Mouse (Mus musculus) kidney, adult 2 months (tissue): ENCODE measurements at regions not wholly inside any gene's neighbourhood (a gene's known extent, or its start where the extent isn't known, plus 50 kb on each side); places are given as distances from the start of the nearest gene placed in this dataset.

Experiments used
- DNase-seq: peaks from one replicate; pipeline ENCODE4 v3.0.0; 2021
- H3K27ac ChIP-seq: fragments of 200-500 bp; 2 replicates; pipeline ENCODE4 v1.5.1; 2012; ENCODE audit warnings: low read depth, low read length, control low read depth, inconsistent platforms; ENCODE audit not compliant: insufficient read depth
- H3K27me3 ChIP-seq: fragments of 200-500 bp; replicated peaks from 2 replicates; pipeline ENCODE4 v1.6.1; 2012; ENCODE audit warnings: mild to moderate bottlenecking, moderate library complexity, low read length, inconsistent platforms; ENCODE audit not compliant: control insufficient read depth, insufficient read depth
- H3K36me3 ChIP-seq: fragments of 200-500 bp; 2 replicates; pipeline ENCODE4 v1.6.1; 2012; ENCODE audit warnings: mild to moderate bottlenecking, moderate library complexity, low read length, inconsistent platforms; ENCODE audit not compliant: control insufficient read depth, insufficient read depth
- H3K4me1 ChIP-seq: fragments of 200-500 bp; 2 replicates; pipeline ENCODE4 v1.6.1; 2011; ENCODE audit warnings: low read length; ENCODE audit not compliant: control insufficient read depth, insufficient read depth
- H3K4me3 ChIP-seq: fragments of 200-500 bp; 2 replicates; pipeline ENCODE4 v1.5.1; 2011; ENCODE audit warnings: mild to moderate bottlenecking, low read depth, low read length, control low read depth; ENCODE audit not compliant: insufficient read depth
- CTCF ChIP-seq: fragments of 200-500 bp; conservative IDR thresholded peaks from 2 replicates; pipeline ENCODE4 v1.5.1; 2011; ENCODE audit warnings: low read depth, mild to moderate bottlenecking, control low read depth, low read length, moderate library complexity, mixed read lengths; ENCODE audit not compliant: insufficient read depth, insufficient read length
- POLR2A ChIP-seq: fragments of 200-500 bp; IDR thresholded peaks from one replicate; pipeline ENCODE4 v1.6.1; 2011; ENCODE audit warnings: low read depth, low read length, control low read depth
- WGBS: fragments of 180-500 bp; shearing (Covaris S2); methylation state at CpG from one replicate; pipeline ENCODE4 v1.1.7; 2018; 5-methylcytosine and 5-hydroxymethylcytosine counted together

GRCm38 (mm10) chr4:4925741-4926140 lies 132.6 kb upstream of the Impad1 start:
- DNase-seq: no peak
- Histone ChIP-seq H3K27ac (no peak overlapping the region), H3K4me3 (no peak overlapping the region), H3K27me3 (no peaks in the 10 kb centered on the region), H3K36me3 (no peaks in the 10 kb centered on the region), H3K4me1 (no peaks in the 10 kb centered on the region)
- TF ChIP-seq POLR2A (no peak), CTCF (no peak)

- WGBS: 82% methylated on average over 1 of the region's 1 CpGs
- no peak for TF ChIP-seq POLR2A
- TF ChIP-seq CTCF: no peak
- H3K4me1 ChIP-seq: no peaks in the 10 kb centered on the region
These were observed 127.1 kb upstream of the Impad1 start for GRCm38 (mm10) chr4:4920256-4920655.

GRCm38 (mm10) chr4:4875257-4875656 lies 82.1 kb upstream of the Impad1 start:
- TF ChIP-seq POLR2A (no peak), CTCF (no peak)
- Histone ChIP-seq H3K27ac (no peak overlapping the region), H3K27me3 (no peaks in the 10 kb centered on the region), H3K4me1 (no peaks in the 10 kb centered on the region), H3K36me3 (no peaks in the 10 kb centered on the region), H3K4me3 (no peak overlapping the region)
- DNase-seq: peak; percentile 2

More at GRCm38 (mm10) chr4:4920256-4920655, 127.1 kb upstream of the Impad1 start:
- no peaks in the 10 kb centered on the region for H3K27me3 ChIP-seq
- H3K4me3 ChIP-seq: no peak overlapping the region
- H3K27ac ChIP-seq: no peak overlapping the region
- no peak for DNase-seq
- H3K36me3 ChIP-seq: no peaks in the 10 kb centered on the region

DNA sequence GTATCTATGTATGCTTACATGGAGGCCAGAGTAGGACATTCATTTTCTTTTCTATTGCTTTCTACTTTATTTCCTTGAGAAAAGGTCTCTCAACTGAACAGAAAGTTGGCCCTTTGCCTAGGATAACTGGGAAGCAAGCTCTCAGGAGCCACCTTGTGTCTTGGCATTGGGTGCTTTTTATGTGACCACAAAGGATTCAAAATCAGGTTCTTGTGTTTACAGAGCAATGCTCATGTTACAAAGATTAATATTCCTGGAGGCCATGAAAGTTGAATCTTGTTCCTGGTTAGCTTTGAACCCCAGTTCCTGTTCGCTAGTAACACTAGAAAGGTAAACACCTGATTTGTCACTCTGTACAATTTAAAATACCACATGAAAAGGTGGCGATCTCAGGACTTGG lies 65.2 kb upstream of the Impad1 start:
- no peak for TF ChIP-seq CTCF
- TF ChIP-seq POLR2A: no peak
- no peaks in the 10 kb centered on the region for H3K36me3 ChIP-seq
- no peak overlapping the region for H3K4me3 ChIP-seq
- no peaks in the 10 kb centered on the region for H3K4me1 ChIP-seq
- no peaks in the 10 kb centered on the region for H3K27me3 ChIP-seq
- no peak overlapping the region for H3K27ac ChIP-seq
- WGBS: 35% methylated on average over 2 of the region's 2 CpGs
- no peak for DNase-seq
